Comparison of ENCODE assay signal across 32 mouse cellular contexts in genomic region chr5:96003348-96003747, GRCm38 (mm10). TPM values are rescaled to one million over a fixed set of nuclear protein-coding genes. Genes with fewer than 3 reads are reported as not detected.
DNase-seq lines count a peak whose midpoint lies in the region; ATAC-seq and TF ChIP-seq lines count a peak whose summit lies in the region.
"Had no signal": no experiment of that assay in that cellular context is flagged by ENCODE, and none has a peak within 500 bp of the region (broad histone marks: within the 10 kb centered on the region; RNA-seq: fewer than 3 reads in every experiment).

No protein-coding gene starts in this region.

- no peak overlapping the region for H3K4me3 ChIP-seq in midbrain, embryonic 13.5 days (replicated peaks)
- no peak overlapping the region for H3K4me3 ChIP-seq in midbrain, postnatal 0 days (ENCODE audit: low read depth, low read length)
- no peak overlapping the region for H3K4me3 ChIP-seq in stomach, postnatal 0 days (ENCODE audit: low read depth, low read length)
- H3K4me3 ChIP-seq: forebrain, embryonic 13.5 days; gastrocnemius, adult 2 months; heart, adult 2 months; heart, embryonic 12.5 days; layer of hippocampus, adult 2 months had no signal

- no peaks in the 10 kb centered on the region for H3K4me1 ChIP-seq in midbrain, embryonic 13.5 days (replicated peaks)
- H3K4me1 ChIP-seq in midbrain, postnatal 0 days (ENCODE audit: insufficient read depth, low read length): no peaks in the 10 kb centered on the region
- no peaks in the 10 kb centered on the region for H3K4me1 ChIP-seq in stomach, postnatal 0 days (replicated peaks; ENCODE audit: control insufficient read depth, insufficient read depth)
- H3K4me1 ChIP-seq: forebrain, embryonic 13.5 days; heart, embryonic 12.5 days had no signal

- H3K9me3 ChIP-seq in midbrain, embryonic 13.5 days: no peaks in the 10 kb centered on the region
- H3K9me3 ChIP-seq in midbrain, postnatal 0 days (ENCODE audit: low read length): no peaks in the 10 kb centered on the region
- H3K9me3 ChIP-seq in stomach, postnatal 0 days (ENCODE audit: control insufficient read depth, low read length): no peaks in the 10 kb centered on the region
- H3K9me3 ChIP-seq: forebrain, embryonic 13.5 days; G1E; heart, embryonic 12.5 days had no signal

- TF ChIP-seq EP300 in stomach, postnatal 0 days (optimal IDR thresholded peaks at IDR 0.05): no peak

- no peaks in the 10 kb centered on the region for H3K27me3 ChIP-seq in midbrain, embryonic 13.5 days
- H3K27me3 ChIP-seq in midbrain, postnatal 0 days (ENCODE audit: insufficient read depth, low read length): no peaks in the 10 kb centered on the region
- H3K27me3 ChIP-seq in stomach, postnatal 0 days (ENCODE audit: control insufficient read depth, insufficient read depth, low read length): no peaks in the 10 kb centered on the region
- H3K27me3 ChIP-seq: forebrain, embryonic 13.5 days; heart, embryonic 12.5 days had no signal

- no peak overlapping the region for H3K27ac ChIP-seq in midbrain, embryonic 13.5 days
- no peak overlapping the region for H3K27ac ChIP-seq in midbrain, postnatal 0 days (ENCODE audit: low read depth, low read length)
- H3K27ac ChIP-seq in stomach, postnatal 0 days (replicated peaks): no peak overlapping the region
- H3K27ac ChIP-seq: forebrain, embryonic 13.5 days; gastrocnemius, adult 2 months; heart, adult 2 months; hindbrain, embryonic 14.5 days; layer of hippocampus, adult 2 months had no signal

- no peak overlapping the region for H3K9ac ChIP-seq in midbrain, embryonic 13.5 days (replicated peaks)
- H3K9ac ChIP-seq in midbrain, postnatal 0 days (replicated peaks; ENCODE audit: low read length, poor library complexity, severe bottlenecking): no peak overlapping the region
- no peak overlapping the region for H3K9ac ChIP-seq in stomach, postnatal 0 days (ENCODE audit: low read length)
- H3K9ac ChIP-seq: forebrain, embryonic 13.5 days; heart, embryonic 12.5 days; hindbrain, embryonic 14.5 days; lung, embryonic 14.5 days had no signal

- no peak for DNase-seq in midbrain, postnatal 0 days (ENCODE audit: low spot score)
- no peak for DNase-seq in stomach, postnatal 0 days (ENCODE audit: low spot score)
- no peak for DNase-seq in layer of hippocampus, adult 18-20 months (ENCODE audit: low spot score in 2 of 2)
- DNase-seq: adrenal gland, adult 2 months; adrenal gland, postnatal 36 days; cerebellum, adult 18-20 months; cerebellum, postnatal 10 days; gastrocnemius, adult 2 months; gastrocnemius, postnatal 36 days; heart, adult 2 months; heart, postnatal 4 days; kidney, postnatal 25 days; left cerebral cortex, postnatal 4 days; lung, embryonic 14.5 days; lung, postnatal 14 days; midbrain, embryonic 14.5 days; spleen, adult 18-20 months; thymus, adult 18-20 months; thymus, postnatal 25 days had no signal

- no peak for TF ChIP-seq CTCF in midbrain, postnatal 0 days (IDR thresholded peaks at IDR 0.05)
- TF ChIP-seq CTCF in stomach, postnatal 0 days (IDR thresholded peaks at IDR 0.05; ENCODE audit: low read depth): no peak

- H3K36me3 ChIP-seq in midbrain, embryonic 13.5 days: no peaks in the 10 kb centered on the region
- no peaks in the 10 kb centered on the region for H3K36me3 ChIP-seq in midbrain, postnatal 0 days (ENCODE audit: insufficient read depth, low read length)
- no peaks in the 10 kb centered on the region for H3K36me3 ChIP-seq in stomach, postnatal 0 days (ENCODE audit: control insufficient read depth, insufficient read depth, low read length)
- H3K36me3 ChIP-seq: G1E; heart, embryonic 12.5 days had no signal

- 0 out of 2 replicates have a peak, but pooled peaks have one; percentile 20 for ATAC-seq in midbrain, embryonic 13.5 days
- no peak for ATAC-seq in midbrain, postnatal 0 days (ENCODE audit: low FRiP score)
- ATAC-seq in common myeloid progenitor, adult 5-6 weeks (replicated peaks; ENCODE audit: low read depth, poor library complexity, severe bottlenecking): 0 out of 2 replicates have a peak, but pooled peaks have one; percentile 25
- peak; percentile 27; the same call in 1 of the 2 replicates for ATAC-seq in megakaryocyte, adult 5-6 weeks (ENCODE audit: poor library complexity, severe bottlenecking)
- no peak for ATAC-seq in stomach, postnatal 0 days (ENCODE audit: low FRiP score, low TSS enrichment)
- no peak for ATAC-seq in megakaryocyte-erythroid progenitor cell, adult 5-6 weeks (replicated peaks; ENCODE audit: low FRiP score, low TSS enrichment, poor library complexity, severe bottlenecking)
- ATAC-seq: forebrain, embryonic 13.5 days; intestine, postnatal 0 days had no signal

- no peak overlapping the region for H3K4me2 ChIP-seq in midbrain, embryonic 13.5 days (replicated peaks)
- no peak overlapping the region for H3K4me2 ChIP-seq in midbrain, postnatal 0 days (ENCODE audit: low read depth, low read length, poor library complexity, severe bottlenecking)
- H3K4me2 ChIP-seq in stomach, postnatal 0 days (replicated peaks; ENCODE audit: low read depth): no peak overlapping the region
- H3K4me2 ChIP-seq: forebrain, embryonic 13.5 days; heart, embryonic 12.5 days; hindbrain, embryonic 14.5 days; lung, embryonic 14.5 days had no signal

RNA-seq across cellular contexts. Expression of gene Cxcl13, which starts 46.6 kb away (rescaled TPM):
- not detected in 2 replicates for polyA plus RNA-seq in midbrain, embryonic 13.5 days (2015; fragmentation: Nextera tagmentation; extraction: Ambion mirVana)
- 0.33 and 0.61 TPM in 2 replicates for total RNA-seq in midbrain, postnatal 0 days (2014; rRNA removed)
- polyA plus RNA-seq in midbrain, postnatal 0 days (2015; fragmentation: Nextera tagmentation; extraction: Ambion mirVana): 1.3 and 1.9 TPM in 2 replicates
- not detected in 2 replicates for total RNA-seq in common myeloid progenitor, adult 5-6 weeks (2017)
- total RNA-seq in megakaryocyte, adult 5-6 weeks (2015): not detected in 2 replicates
- not detected in 2 replicates for total RNA-seq in megakaryocyte, adult 5-6 weeks (2017)
- 2.8 and 3.2 TPM in 2 replicates for polyA plus RNA-seq in stomach, postnatal 0 days (2015; fragmentation: Nextera tagmentation; extraction: Ambion mirVana)
- not detected in 2 replicates for total RNA-seq in megakaryocyte-erythroid progenitor cell, adult 5-6 weeks (2014; fragmentation: Nextera tagmentation)
- total RNA-seq in megakaryocyte-erythroid progenitor cell, adult 5-6 weeks (2017): not detected in 2 replicates
- total RNA-seq in layer of hippocampus, adult 18-20 months (2021): not detected
- total RNA-seq: G1E; layer of hippocampus, adult 2 months; layer of hippocampus, postnatal 25 days; left cerebral cortex, postnatal 4 days; neutrophil, adult 5-6 weeks had no signal
- polyA plus RNA-seq: adrenal gland, adult 2 months; brain, embryonic 14.5 days; forebrain, embryonic 13.5 days; G1E; midbrain, embryonic 14.5 days had no signal

Comparison
In these comparisons a context has a peak if more than half of its experiments do, and no peak if none do; other contexts are left out.
1. ATAC-seq: peak in midbrain, embryonic 13.5 days (single experiment), common myeloid progenitor, adult 5-6 weeks (single experiment) and megakaryocyte, adult 5-6 weeks (single experiment); none in midbrain, postnatal 0 days (single experiment), stomach, postnatal 0 days (single experiment) and megakaryocyte-erythroid progenitor cell, adult 5-6 weeks (single experiment).